Mouse (Mus musculus): ENCODE data around the gene Acot11. TPM values are rescaled to one million over a fixed set of nuclear protein-coding genes. Genes with fewer than 3 reads are reported as not detected.

Gene Acot11
- polyA plus RNA-seq, 1 experiment, result 21.9 TPM

- TF ChIP-seq CTCF (IDR thresholded peaks at IDR 0.05; ENCODE audit: extremely low read depth, insufficient read depth, low read length) (peak; percentile 57), POLR2A (IDR thresholded peaks at IDR 0.05; ENCODE audit: extremely low read depth, insufficient read depth, low read length) (no peak)
- peak overlapping the region; percentile 46 for H3K4me3 ChIP-seq (ENCODE audit: insufficient read depth, low read length)
- H3K4me1 ChIP-seq (ENCODE audit: control insufficient read depth, insufficient read depth, low read length), result no peaks in the 10 kb centered on the region
- peak overlapping the region; percentile 95; the same call in 1 of the 2 replicates for H3K27ac ChIP-seq (ENCODE audit: insufficient read depth, low read length)
These were observed 33.9 kb upstream of the Acot11 start for GRCm38 (mm10) chr4:106838548-106839253.

DNA sequence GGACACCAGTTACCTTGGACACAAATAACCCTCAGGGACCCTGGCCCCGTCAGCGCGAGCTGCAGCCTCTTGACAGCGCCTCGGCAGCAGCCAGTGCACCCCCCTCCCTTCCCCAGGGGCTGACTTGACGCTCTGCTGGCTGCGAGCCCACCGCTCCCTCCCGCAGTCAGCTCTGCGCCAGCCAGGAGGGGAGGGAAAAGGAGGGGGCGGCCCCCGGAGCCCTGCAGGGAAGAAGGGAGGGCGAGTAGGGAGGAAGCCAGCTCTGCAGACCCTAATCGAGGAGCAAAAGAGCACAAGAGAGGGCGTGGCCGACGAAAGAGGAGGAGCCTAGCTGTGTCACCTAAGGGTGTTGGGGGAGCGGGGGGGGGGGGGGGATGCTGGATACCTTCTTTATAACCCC lies 33.2 kb upstream of the Acot11 start:
- Histone ChIP-seq H3K4me3 (ENCODE audit: insufficient read depth, low read length) (peak overlapping the region; percentile 7; the same call in 1 of the 2 replicates), H3K4me1 (ENCODE audit: control insufficient read depth, insufficient read depth, low read length) (no peaks in the 10 kb centered on the region), H3K27ac (ENCODE audit: insufficient read depth, low read length) (no peak overlapping the region)
- TF ChIP-seq CTCF (IDR thresholded peaks at IDR 0.05; ENCODE audit: extremely low read depth, insufficient read depth, low read length) (no peak), POLR2A (IDR thresholded peaks at IDR 0.05; ENCODE audit: extremely low read depth, insufficient read depth, low read length) (no peak)

- no peaks in the 10 kb centered on the region for H3K4me1 ChIP-seq (ENCODE audit: control insufficient read depth, insufficient read depth, low read length)
- TF ChIP-seq CTCF (IDR thresholded peaks at IDR 0.05; ENCODE audit: extremely low read depth, insufficient read depth, low read length), result no peak
- TF ChIP-seq POLR2A (IDR thresholded peaks at IDR 0.05; ENCODE audit: extremely low read depth, insufficient read depth, low read length), result no peak
- H3K27ac ChIP-seq (ENCODE audit: insufficient read depth, low read length), result no peak overlapping the region
- H3K4me3 ChIP-seq (ENCODE audit: insufficient read depth, low read length), result 0 out of 2 replicates have a peak overlapping the region, but pooled peaks have one; percentile 7
These were observed 32.6 kb upstream of the Acot11 start for GRCm38 (mm10) chr4:106837425-106837824.

DNA sequence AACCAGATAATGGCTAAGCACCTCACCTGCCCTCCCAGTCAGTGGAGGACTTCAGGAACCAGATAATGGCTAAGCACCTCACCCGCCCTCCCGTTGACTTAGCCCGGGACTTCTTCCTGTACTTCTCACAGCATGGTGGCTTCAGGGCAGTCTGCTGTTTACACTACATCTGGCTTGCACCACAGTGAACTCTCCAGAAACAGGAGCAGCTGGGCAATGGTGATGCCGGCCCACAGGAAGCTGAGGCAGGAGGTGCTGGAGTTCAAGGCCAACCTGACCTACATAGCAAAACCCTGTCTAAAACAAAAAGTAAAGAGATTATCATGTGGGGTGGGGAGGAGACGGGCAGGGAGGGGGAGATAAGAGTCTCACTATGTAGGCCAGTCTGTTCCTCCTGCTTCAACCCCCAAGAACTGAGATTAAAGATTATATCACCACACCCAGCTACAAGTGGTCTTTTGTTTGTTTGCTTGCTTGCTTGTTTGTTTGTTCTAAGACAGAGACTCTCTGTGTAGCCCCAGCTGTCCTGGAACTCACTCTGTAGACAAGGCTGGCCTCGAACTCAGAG lies 25.8 kb upstream of the Acot11 start:
- no peak for TF ChIP-seq POLR2A (IDR thresholded peaks at IDR 0.05; ENCODE audit: extremely low read depth, insufficient read depth, low read length)
- TF ChIP-seq CTCF (IDR thresholded peaks at IDR 0.05; ENCODE audit: extremely low read depth, insufficient read depth, low read length), result no peak
- peaks cover 2% of the 10 kb centered on the region; the same call in 1 of the 2 replicates for H3K4me1 ChIP-seq (ENCODE audit: control insufficient read depth, insufficient read depth, low read length)

GRCm38 (mm10) chr4:106827738-106828361 lies 23.1 kb upstream of the Acot11 start:
- Histone ChIP-seq H3K4me3 (ENCODE audit: insufficient read depth, low read length) (peak overlapping the region; percentile 8), H3K27ac (ENCODE audit: insufficient read depth, low read length) (no peak overlapping the region), H3K4me1 (ENCODE audit: control insufficient read depth, insufficient read depth, low read length) (peaks cover 2% of the 10 kb centered on the region; the same call in 1 of the 2 replicates)
- TF ChIP-seq CTCF (IDR thresholded peaks at IDR 0.05; ENCODE audit: extremely low read depth, insufficient read depth, low read length), result 0 out of 2 replicates have a peak, but pooled peaks have one; percentile 15
- TF ChIP-seq POLR2A (IDR thresholded peaks at IDR 0.05; ENCODE audit: extremely low read depth, insufficient read depth, low read length), result no peak

More for the DNA sequence above, 25.8 kb upstream of the Acot11 start:
- Histone ChIP-seq H3K4me3 (ENCODE audit: insufficient read depth, low read length) (no peak overlapping the region), H3K27ac (ENCODE audit: insufficient read depth, low read length) (no peak overlapping the region)

DNA sequence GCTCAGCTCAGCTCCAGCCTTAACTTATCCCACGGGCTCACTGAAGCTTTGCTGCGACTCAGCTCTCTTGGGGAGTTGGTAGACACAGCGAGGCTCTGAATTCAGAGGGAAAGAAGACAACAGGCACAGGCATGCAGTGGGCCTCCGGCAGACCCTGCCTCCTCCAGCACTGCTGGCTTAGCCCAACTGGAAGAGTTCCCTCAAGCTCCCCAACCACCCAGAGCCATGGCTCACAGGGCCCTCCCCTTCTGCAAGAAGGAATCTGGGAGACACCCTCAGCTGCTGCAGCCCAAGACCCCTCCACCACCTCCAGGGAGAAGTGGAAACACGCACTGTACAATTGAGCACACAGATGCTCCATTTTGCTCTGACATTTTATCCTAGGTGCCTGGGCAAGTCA lies 20.4 kb upstream of the Acot11 start:
- TF ChIP-seq POLR2A (IDR thresholded peaks at IDR 0.05; ENCODE audit: extremely low read depth, insufficient read depth, low read length), result no peak
- TF ChIP-seq CTCF (IDR thresholded peaks at IDR 0.05; ENCODE audit: extremely low read depth, insufficient read depth, low read length), result no peak
- no peak overlapping the region for H3K4me3 ChIP-seq (ENCODE audit: insufficient read depth, low read length)
- H3K27ac ChIP-seq (ENCODE audit: insufficient read depth, low read length), result no peak overlapping the region
- H3K4me1 ChIP-seq (ENCODE audit: control insufficient read depth, insufficient read depth, low read length), result peaks cover 2% of the 10 kb centered on the region; the same call in 1 of the 2 replicates

DNA sequence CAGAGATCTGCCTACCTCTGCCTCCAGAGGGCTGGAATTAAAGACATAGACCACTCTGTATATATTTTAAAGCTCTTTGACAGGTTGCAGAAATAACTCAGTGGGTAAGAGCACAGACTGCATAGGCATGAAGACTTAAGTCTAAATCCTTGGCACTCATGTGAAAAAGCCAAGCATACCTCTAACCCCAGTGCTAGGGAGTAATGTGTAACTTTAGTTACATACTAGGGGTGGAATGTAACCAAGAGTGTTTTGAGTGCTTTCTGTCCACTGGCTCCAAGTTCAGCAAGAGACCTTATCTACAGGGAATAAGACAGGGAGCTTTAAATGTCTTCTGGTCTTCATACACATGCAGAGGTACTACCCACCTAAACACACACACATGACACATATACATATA lies 14.6 kb upstream of the Acot11 start:
- no peak overlapping the region for H3K27ac ChIP-seq (ENCODE audit: insufficient read depth, low read length)
- H3K4me1 ChIP-seq (ENCODE audit: control insufficient read depth, insufficient read depth, low read length), result no peaks in the 10 kb centered on the region
- no peak overlapping the region for H3K4me3 ChIP-seq (ENCODE audit: insufficient read depth, low read length)
- no peak for TF ChIP-seq POLR2A (IDR thresholded peaks at IDR 0.05; ENCODE audit: extremely low read depth, insufficient read depth, low read length)
- no peak for TF ChIP-seq CTCF (IDR thresholded peaks at IDR 0.05; ENCODE audit: extremely low read depth, insufficient read depth, low read length)

GRCm38 (mm10) chr4:106818332-106818731 lies 13.5 kb upstream of the Acot11 start:
- Histone ChIP-seq H3K27ac (ENCODE audit: insufficient read depth, low read length) (no peak overlapping the region), H3K4me1 (ENCODE audit: control insufficient read depth, insufficient read depth, low read length) (no peaks in the 10 kb centered on the region), H3K4me3 (ENCODE audit: insufficient read depth, low read length) (no peak overlapping the region)
- TF ChIP-seq POLR2A (IDR thresholded peaks at IDR 0.05; ENCODE audit: extremely low read depth, insufficient read depth, low read length) (no peak), CTCF (IDR thresholded peaks at IDR 0.05; ENCODE audit: extremely low read depth, insufficient read depth, low read length) (no peak)

DNA sequence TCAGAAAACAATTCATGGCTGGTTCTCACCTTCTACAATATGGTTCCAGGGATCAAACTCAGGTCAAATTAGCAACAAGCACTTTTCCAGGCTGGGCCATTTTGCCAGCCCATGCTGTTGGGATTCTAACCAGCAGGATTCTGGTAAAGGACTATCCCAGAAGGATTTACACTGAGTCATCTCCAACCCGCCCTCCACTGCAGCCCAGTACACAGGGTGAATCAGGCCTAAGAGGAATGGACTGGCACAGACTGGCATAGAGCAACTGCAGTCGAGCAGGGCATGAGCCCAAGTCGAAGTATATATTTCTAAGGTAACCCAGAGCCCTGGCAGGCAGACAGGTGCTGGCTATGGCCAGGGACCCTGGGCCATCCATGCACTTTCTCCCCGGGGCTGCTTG lies 12.2 kb upstream of the Acot11 start:
- no peak overlapping the region for H3K4me3 ChIP-seq (ENCODE audit: insufficient read depth, low read length)
- TF ChIP-seq CTCF (IDR thresholded peaks at IDR 0.05; ENCODE audit: extremely low read depth, insufficient read depth, low read length) (no peak), POLR2A (IDR thresholded peaks at IDR 0.05; ENCODE audit: extremely low read depth, insufficient read depth, low read length) (no peak)
- H3K4me1 ChIP-seq (ENCODE audit: control insufficient read depth, insufficient read depth, low read length), result no peaks in the 10 kb centered on the region
- H3K27ac ChIP-seq (ENCODE audit: insufficient read depth, low read length), result no peak overlapping the region
